Mouse (Mus musculus): ENCODE measurements at regions not wholly inside any gene's neighbourhood (a gene's known extent, or its start where the extent isn't known, plus 50 kb on each side); places are given as distances from the start of the nearest gene placed in this dataset.

DNA sequence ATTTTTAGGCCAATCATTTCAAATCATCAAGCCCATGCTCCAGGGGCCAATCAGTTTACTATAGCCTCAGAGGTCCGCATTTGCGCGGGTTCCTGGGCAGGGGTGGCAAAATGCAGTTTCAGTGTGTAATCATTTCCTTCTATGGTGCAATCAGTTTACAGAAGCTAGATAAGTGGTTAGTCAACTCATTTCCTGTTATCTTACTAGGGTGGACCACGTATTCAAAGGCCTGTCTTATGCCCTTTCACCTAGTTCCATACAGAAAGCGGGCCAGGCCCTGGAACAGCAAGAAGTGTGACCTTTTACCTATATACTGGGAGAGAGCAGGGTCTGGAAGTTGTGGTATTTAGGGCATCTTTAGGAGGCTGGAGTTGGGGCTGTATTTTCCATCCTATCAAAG lies 62.0 kb upstream of the Qrfpr start:
- intact Hi-C loops (cut with DNase I) = no loop called here
- DNase-seq = no peak

GRCm38 (mm10) chr3:36275502-36275901 lies 53.4 kb upstream of the Qrfpr start:
- DNase-seq = no peak
- intact Hi-C loops (cut with DNase I) = no loop called here
